Mouse (Mus musculus) CH12.LX (cell line): ENCODE data around the gene Ccdc148. TPM values are rescaled to one million over a fixed set of nuclear protein-coding genes. Genes with fewer than 3 reads are reported as not detected.

Source experiments
- DNase-seq: peaks from one replicate; pipeline ENCODE4 v3.0.0-alpha.2; 2013; ENCODE audit errors: extremely low read depth
- H3K27ac ChIP-seq: 2 replicates; pipeline ENCODE4 v1.5.1; 2012; ENCODE audit warnings: low read depth, mild to moderate bottlenecking, control low read depth, moderate library complexity; ENCODE audit not compliant: insufficient read depth
- H3K27me3 ChIP-seq: replicated peaks from 2 replicates; pipeline ENCODE3; 2012; ENCODE audit warnings: inconsistent platforms
- H3K36me3 ChIP-seq, 2 experiments: replicated peaks in 1 of 2; 2 replicates each; pipeline versions ENCODE3 to v1.6.1; 2012; ENCODE audit warnings: inconsistent platforms in 1 of 2, low read length in 1 of 2, mild to moderate bottlenecking in 1 of 2, mixed read lengths in 1 of 2, moderate library complexity in 1 of 2; ENCODE audit not compliant: control insufficient read depth in 1 of 2, insufficient read depth in 1 of 2
- H3K4me1 ChIP-seq, 2 experiments: 2 replicates each; pipeline ENCODE4 v1.6.1; 2012; ENCODE audit warnings: inconsistent platforms in 1 of 2, moderate library complexity in 1 of 2; ENCODE audit not compliant: insufficient read depth in 2 of 2, control insufficient read depth in 1 of 2
- H3K4me2 ChIP-seq: 2 replicates; pipeline ENCODE4 v1.6.1; 2012; ENCODE audit warnings: low read depth, mild to moderate bottlenecking, control low read depth; ENCODE audit not compliant: poor library complexity, insufficient read depth, severe bottlenecking
- H3K4me3 ChIP-seq, 3 experiments: fragments of 150-350 bp in 1 of 3; sonication (generic) in 1 of 3; replicated peaks in 1 of 3; 2 replicates each; pipeline versions ENCODE3 to v1.5.1; 2011 to 2012; ENCODE audit warnings: low read depth in 2 of 3, low read length in 2 of 3, mild to moderate bottlenecking in 2 of 3, moderate library complexity in 2 of 3, control low read depth in 1 of 3, improper control_type of control experiment in 1 of 3, inconsistent platforms in 1 of 3, mixed read lengths in 1 of 3; ENCODE audit not compliant: poor library complexity in 1 of 3
- H3K79me2 ChIP-seq: replicated peaks from 2 replicates; pipeline ENCODE4 v1.6.1; 2012; ENCODE audit warnings: mild to moderate bottlenecking, moderate library complexity; ENCODE audit not compliant: control insufficient read depth, poor library complexity, insufficient read depth, severe bottlenecking; ENCODE audit errors: extremely low read depth
- H3K9ac ChIP-seq: 2 replicates; pipeline ENCODE4 v1.6.1; 2012; ENCODE audit warnings: low read depth, mild to moderate bottlenecking, control low read depth, moderate library complexity; ENCODE audit not compliant: insufficient read depth
- H3K9me3 ChIP-seq: replicated peaks from 2 replicates; pipeline ENCODE3; 2012; ENCODE audit warnings: low read length, inconsistent platforms, mixed read lengths
- CHD1 ChIP-seq: IDR thresholded peaks from 2 replicates; pipeline ENCODE4 v1.6.1; 2012; ENCODE audit warnings: low read depth, low read length, improper control_type of control experiment, inconsistent platforms
- CHD2 ChIP-seq: IDR thresholded peaks from 2 replicates; pipeline ENCODE4 v1.6.1; 2011; ENCODE audit warnings: low read length, improper control_type of control experiment
- CTCF ChIP-seq, 2 experiments: IDR thresholded peaks in 1 of 2; conservative IDR thresholded peaks in 1 of 2; 2 replicates each; pipeline ENCODE4 v1.5.1; 2011 to 2012; ENCODE audit warnings: low read depth in 2 of 2, low read length in 2 of 2, improper control_type of control experiment in 1 of 2, inconsistent platforms in 1 of 2, mild to moderate bottlenecking in 1 of 2, moderate library complexity in 1 of 2
- ELF1 ChIP-seq: IDR thresholded peaks from 2 replicates; pipeline ENCODE4 v1.6.1; 2014; ENCODE audit warnings: low read depth, mild to moderate bottlenecking, inconsistent platforms, low read length, improper control_type of control experiment
- GABPA ChIP-seq: IDR thresholded peaks from 2 replicates; pipeline ENCODE4 v1.6.1; 2012; ENCODE audit warnings: low read depth, low read length, improper control_type of control experiment, inconsistent platforms; ENCODE audit not compliant: insufficient replicate concordance
- JUN ChIP-seq: IDR thresholded peaks from 2 replicates; pipeline ENCODE4 v1.6.1; 2011; ENCODE audit warnings: low read depth, mild to moderate bottlenecking, low read length, improper control_type of control experiment, moderate library complexity; ENCODE audit not compliant: insufficient read depth
- MAFK ChIP-seq: IDR thresholded peaks from 2 replicates; pipeline ENCODE4 v1.6.1; 2011; ENCODE audit warnings: low read length, improper control_type of control experiment; ENCODE audit not compliant: insufficient replicate concordance
- MAX ChIP-seq: IDR thresholded peaks from 2 replicates; pipeline ENCODE4 v1.6.1; 2011; ENCODE audit warnings: low read length, improper control_type of control experiment
- MAZ ChIP-seq: IDR thresholded peaks from 2 replicates; pipeline ENCODE4 v1.6.1; 2012; ENCODE audit warnings: low read depth, mild to moderate bottlenecking, inconsistent platforms, low read length, improper control_type of control experiment, moderate library complexity
- MEF2A ChIP-seq: IDR thresholded peaks from 2 replicates; pipeline ENCODE4 v1.6.1; 2014; ENCODE audit warnings: low read depth, mild to moderate bottlenecking, inconsistent platforms, low read length, improper control_type of control experiment, borderline replicate concordance
- MYC ChIP-seq: IDR thresholded peaks from 2 replicates; pipeline ENCODE4 v1.6.1; 2011; ENCODE audit warnings: low read depth, mild to moderate bottlenecking, improper control_type of control experiment, low read length
- NELFE ChIP-seq: IDR thresholded peaks from 2 replicates; pipeline ENCODE4 v1.6.1; 2011; ENCODE audit warnings: low read depth, low read length, improper control_type of control experiment
- POLR2AphosphoS2 ChIP-seq: IDR thresholded peaks from 2 replicates; pipeline ENCODE4 v1.6.1; 2011; ENCODE audit warnings: low read depth, low read length, improper control_type of control experiment
- RCOR1 ChIP-seq: conservative IDR thresholded peaks from 2 replicates; pipeline ENCODE4 v1.6.1; 2012; ENCODE audit warnings: low read depth, mild to moderate bottlenecking, inconsistent platforms, low read length, improper control_type of control experiment
- SIN3A ChIP-seq: IDR thresholded peaks from 2 replicates; pipeline ENCODE4 v1.6.1; 2012; ENCODE audit warnings: low read length, improper control_type of control experiment, inconsistent platforms
- USF1 ChIP-seq: IDR thresholded peaks from 2 replicates; pipeline ENCODE4 v1.6.1; 2014; ENCODE audit warnings: low read depth, mild to moderate bottlenecking, inconsistent platforms, low read length, improper control_type of control experiment
- USF2 ChIP-seq: conservative IDR thresholded peaks from 2 replicates; pipeline ENCODE4 v1.6.1; 2011; ENCODE audit warnings: low read depth, low read length, improper control_type of control experiment
- ZMIZ1 ChIP-seq: IDR thresholded peaks from 2 replicates; pipeline ENCODE4 v1.6.1; 2012; ENCODE audit warnings: low read depth, mild to moderate bottlenecking, inconsistent platforms, low read length, improper control_type of control experiment
- dilution Hi-C: fragments of 300-500 bp; cut with MboI; formaldehyde crosslinking; loops from 2 replicates; pipeline ENCODE4 v1.14.3; 2020; ENCODE audit warnings: low sequenced_read_pairs; ENCODE audit not compliant: extremely low pct_unique_long_range_greater_than_20kb, extremely low pct_ligation_motif_present
- in situ Hi-C: fragments of 300-500 bp; cut with MboI; formaldehyde crosslinking; loops from 3 replicates; pipeline ENCODE4 v1.14.3; 2019; ENCODE audit warnings: low sequenced_read_pairs, low pct_ligation_motif_present, low pct_unique_long_range_greater_than_20kb, mixed read lengths
- polyA plus RNA-seq: library from polyadenylated mRNA; unstranded; fragments of >175 nt; gene quantifications from 2 replicates; pipeline ENCODE4 v1.2.1, GENCODE M21; 2012; ENCODE audit warnings: low read depth; ENCODE audit not compliant: insufficient read length
- total RNA-seq, 2 experiments: library from RNA; depleted of rRNA; stranded (reverse); fragments of 300-350 nt in 1 of 2; fragments of >200 nt in 1 of 2; gene quantifications; 2 replicates each; pipeline ENCODE4 v1.2.3; 2012 to 2014

Ccdc148 gene
- total and polyA plus RNA-seq, 3 experiments: not detected

DNA sequence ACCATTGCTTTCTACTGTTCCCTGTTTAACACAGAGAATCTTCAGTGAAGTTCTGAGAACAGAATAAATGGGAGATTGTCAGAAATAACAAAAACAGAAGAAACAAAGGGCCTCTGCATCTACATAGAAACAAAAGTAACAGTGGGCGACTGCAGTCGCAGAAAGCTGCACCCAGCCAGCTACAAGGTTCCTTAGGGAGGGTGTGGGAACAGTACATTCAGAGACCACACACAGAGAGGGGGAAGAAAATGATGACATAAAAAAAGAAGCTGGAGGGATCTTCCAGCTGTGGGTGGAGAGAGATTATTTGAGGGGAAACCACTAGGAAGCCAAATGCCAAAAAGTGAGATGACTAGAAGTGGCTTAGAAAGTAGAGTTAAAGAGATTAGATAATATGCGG is 280.6 kb downstream of the Ccdc148 start:
- no peak for DNase-seq
- in situ Hi-C loops (no loop called here), dilution Hi-C loops (no loop called here)
- Histone ChIP-seq H3K4me2 (no peak overlapping the region), H3K36me3 (no peaks in the 10 kb centered on the region), H3K27me3 (no peaks in the 10 kb centered on the region), H3K9ac (no peak overlapping the region), H3K27ac (no peak overlapping the region), H3K9me3 (peaks cover 39% of the 10 kb centered on the region), H3K79me2 (no peaks in the 10 kb centered on the region), H3K4me1 (no peaks in the 10 kb centered on the region), H3K4me3 (no peak overlapping the region)
- TF ChIP-seq ELF1 (no peak), NELFE (no peak), MAZ (no peak), MYC (no peak), ZMIZ1 (no peak), CHD2 (no peak), USF1 (no peak), JUN (no peak), CHD1 (no peak), MAFK (no peak), POLR2AphosphoS2 (no peak), USF2 (no peak), MAX (no peak), MEF2A (no peak), SIN3A (no peak), GABPA (no peak), CTCF (conservative IDR thresholded peaks at IDR 0.05 in 1 of 2, IDR thresholded peaks at IDR 0.05 in 1 of 2; ENCODE audit: low read depth in 2 of 2, low read length in 2 of 2) (no peak), RCOR1 (no peak)

DNA sequence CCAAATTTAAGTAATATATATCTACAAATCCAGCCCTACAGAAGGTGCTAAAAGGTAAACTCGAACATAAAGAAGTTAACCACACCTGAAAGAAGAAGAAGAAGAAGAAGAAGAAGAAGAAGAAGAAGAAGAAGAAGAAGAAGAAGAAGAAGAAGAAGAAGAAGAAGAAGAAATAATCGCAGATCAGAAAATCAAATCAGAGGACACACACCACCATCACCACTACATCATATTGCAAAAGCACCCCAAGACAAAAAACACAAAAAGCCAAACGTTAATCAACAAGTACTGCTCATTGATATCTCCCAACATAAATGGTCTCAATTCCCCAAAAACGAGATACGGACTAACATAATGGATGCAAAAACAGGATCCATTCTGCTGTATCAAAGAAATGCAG is 301.3 kb downstream of the Ccdc148 start, which contains the start of gene Gm11099:
Gene Gm11099 (plus strand): TSS at position 301 of the 400 bp plus-strand sequence.
- H3K4me2 ChIP-seq: no peak within 1 kb of the TSS
- H3K9me3 ChIP-seq: peaks cover 24% of the 10 kb centered on the region
- dilution Hi-C loops (no loop called here), in situ Hi-C loops (no loop called here)
- H3K4me1 ChIP-seq: no peaks in the 10 kb centered on the region
- no peak within 1 kb of the TSS for H3K4me3 ChIP-seq
- no peaks in the 10 kb centered on the region for H3K79me2 ChIP-seq
- H3K36me3 ChIP-seq: no peaks in the 10 kb centered on the region
- H3K9ac ChIP-seq: no peak within 1 kb of the TSS
- DNase-seq: no peak
- no peaks in the 10 kb centered on the region for H3K27me3 ChIP-seq
- H3K27ac ChIP-seq: no peak within 1 kb of the TSS
- TF ChIP-seq SIN3A (no peak), POLR2AphosphoS2 (no peak), MEF2A (no peak), CHD2 (no peak)
- TF ChIP-seq, all 38 proteins: peak for 0
